Mouse (Mus musculus) gastrocnemius, postnatal 10 days (tissue): ENCODE measurements around the gene Gm10959. TPM values are rescaled to one million over a fixed set of nuclear protein-coding genes. Genes with fewer than 3 reads are reported as not detected.

Experiments used
- DNase-seq: peaks from one replicate; pipeline ENCODE4 v3.0.0; 2021; ENCODE audit warnings: mixed read lengths
- total RNA-seq, 2 experiments: library from RNA; stranded (reverse); gene quantifications; 2 replicates each; pipeline ENCODE4 v1.2.3; 2021

Gm10959 gene
- total RNA-seq, 2 experiments from 2014 or later: not detected

DNA sequence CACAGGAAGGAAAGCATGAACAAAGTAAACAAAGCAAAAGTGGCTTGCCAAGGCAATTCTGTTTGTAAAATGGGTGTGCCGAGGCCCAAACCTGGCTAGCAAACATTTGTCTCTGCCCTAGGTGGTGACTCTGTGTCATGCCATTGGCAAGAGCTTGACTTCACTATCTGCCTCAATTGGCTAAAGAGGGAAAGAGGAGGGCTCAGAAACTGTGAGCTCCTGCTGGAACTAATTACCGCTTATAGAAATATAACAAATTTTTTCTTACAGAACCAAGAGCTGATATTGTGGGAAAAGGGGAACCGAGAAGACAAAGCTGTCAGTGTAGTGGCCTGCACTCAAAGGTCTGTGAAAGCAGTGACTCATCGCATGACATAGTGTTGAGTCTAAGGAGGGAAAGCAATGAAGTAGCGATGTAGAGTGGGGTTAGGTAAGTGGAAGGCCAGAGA, 30.8 kb downstream of the Gm10959 start:
- no peak for DNase-seq

- no peak for DNase-seq
Measured at GRCm38 (mm10) chr3:122887505-122888301, 31.5 kb downstream of the Gm10959 start.

- no peak for DNase-seq
Measured at GRCm38 (mm10) chr3:122878705-122879315, 40.4 kb downstream of the Gm10959 start.

- no peak for DNase-seq
Measured at GRCm38 (mm10) chr3:122877543-122877942, 41.6 kb downstream of the Gm10959 start.

- no peak for DNase-seq
Measured at GRCm38 (mm10) chr3:122876870-122877269, 42.3 kb downstream of the Gm10959 start.

DNA sequence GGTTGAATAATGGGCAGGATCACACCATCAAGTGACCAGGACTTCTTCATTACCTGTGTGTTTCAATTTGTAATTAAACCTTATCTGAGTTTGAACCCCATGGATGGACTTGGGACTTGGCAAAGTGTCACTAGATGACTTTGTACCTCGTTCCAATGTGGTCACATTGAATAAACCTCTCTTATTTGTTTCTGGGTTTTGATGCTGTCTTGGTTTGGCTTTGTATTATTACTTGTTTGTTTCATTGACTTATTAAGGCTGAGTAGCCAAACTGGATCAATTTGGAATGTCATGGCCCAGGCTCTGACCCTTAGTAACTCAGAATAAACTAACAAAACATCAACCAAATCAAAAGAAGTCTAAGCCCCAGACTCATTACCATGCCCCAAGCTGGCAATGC, 47.6 kb downstream of the Gm10959 start:
- no peak for DNase-seq

- no peak for DNase-seq
Measured at GRCm38 (mm10) chr3:122868270-122868669, 50.9 kb downstream of the Gm10959 start.

GRCm38 (mm10) chr3:122865092-122865491, 54.1 kb downstream of the Gm10959 start:
- DNase-seq: no peak

Other genes starting within 250 kb of the Gm10959 start
- gene Pde5a, start 190.4 kb downstream of the Gm10959 start, total RNA-seq: 10 to 100 TPM; 11.0 to 12.9 TPM
- gene Fabp2, start 24.3 kb downstream of the Gm10959 start, total RNA-seq: not detected
- gene 1810037I17Rik, start 4.8 kb upstream of the Gm10959 start, total RNA-seq: 10 to 100 TPM; 25.8 to 27.3 TPM
- 10 to 100 TPM in 1 of 2 experiments, 1 to 10 TPM in 1; 9.6 to 12.1 TPM for gene Usp53, start 65.2 kb upstream of the Gm10959 start, total RNA-seq
- gene Myoz2, start 115.7 kb upstream of the Gm10959 start, total RNA-seq: 100 to 1,000 TPM; 268 to 314 TPM